Mouse (Mus musculus) MEL (cell line): ENCODE measurements around the gene Prf1. TPM values are rescaled to one million over a fixed set of nuclear protein-coding genes. Genes with fewer than 3 reads are reported as not detected.

Experiments
- DNase-seq: peaks from one replicate; pipeline ENCODE4 v3.0.0; 2011; ENCODE audit warnings: low read depth, low spot score
- H3K27ac ChIP-seq: 2 replicates; pipeline ENCODE4 v1.5.1; 2012; ENCODE audit warnings: low read depth, mild to moderate bottlenecking, control low read depth, low read length, moderate library complexity; ENCODE audit not compliant: control insufficient read depth
- H3K27me3 ChIP-seq, 2 experiments: fragments of 150-350 bp in 1 of 2; sonication (generic) in 1 of 2; 2 replicates each; pipeline ENCODE4 v1.6.1; 2012; ENCODE audit warnings: low read length in 2 of 2, mild to moderate bottlenecking in 2 of 2, improper control_type of control experiment in 1 of 2, moderate library complexity in 1 of 2; ENCODE audit not compliant: insufficient read depth in 2 of 2, control insufficient read depth in 1 of 2
- H3K36me3 ChIP-seq, 2 experiments: 2 replicates each; pipeline ENCODE4 v1.6.1; 2012 to 2014; ENCODE audit warnings: low read length in 2 of 2, improper control_type of control experiment in 1 of 2, inconsistent platforms in 1 of 2, mild to moderate bottlenecking in 1 of 2; ENCODE audit not compliant: insufficient read depth in 2 of 2, control insufficient read depth in 1 of 2
- H3K4me1 ChIP-seq, 2 experiments: fragments of 150-350 bp in 1 of 2; sonication (generic) in 1 of 2; 2 replicates each; pipeline ENCODE4 v1.6.1; 2012; ENCODE audit warnings: low read length in 2 of 2, improper control_type of control experiment in 1 of 2, mild to moderate bottlenecking in 1 of 2; ENCODE audit not compliant: insufficient read depth in 2 of 2, control insufficient read depth in 1 of 2
- H3K4me3 ChIP-seq, 2 experiments: fragments of 150-350 bp in 1 of 2; sonication (generic) in 1 of 2; 2 replicates each; pipeline ENCODE4 v1.5.1; 2012; ENCODE audit warnings: low read depth in 2 of 2, low read length in 2 of 2, mild to moderate bottlenecking in 2 of 2, moderate library complexity in 2 of 2, control low read depth in 1 of 2, improper control_type of control experiment in 1 of 2; ENCODE audit not compliant: control insufficient read depth in 1 of 2, insufficient read depth in 1 of 2
- H3K79me2 ChIP-seq: 2 replicates; pipeline ENCODE4 v1.6.1; 2012; ENCODE audit warnings: mild to moderate bottlenecking, low read length, moderate library complexity; ENCODE audit not compliant: control insufficient read depth, poor library complexity, insufficient read depth
- H3K9ac ChIP-seq: 2 replicates; pipeline ENCODE4 v1.6.1; 2012; ENCODE audit warnings: low read depth, mild to moderate bottlenecking, control low read depth, low read length, moderate library complexity; ENCODE audit not compliant: control insufficient read depth, poor library complexity, severe bottlenecking
- H3K9me3 ChIP-seq: fragments of 150-350 bp; sonication (generic); replicated peaks from 2 replicates; pipeline ENCODE4 v1.6.1; 2012; ENCODE audit warnings: mild to moderate bottlenecking, low read length, improper control_type of control experiment, moderate library complexity; ENCODE audit not compliant: insufficient read depth
- CHD1 ChIP-seq: IDR thresholded peaks from 2 replicates; pipeline ENCODE4 v1.6.1; 2012; ENCODE audit warnings: low read depth, mild to moderate bottlenecking, inconsistent platforms, low read length, improper control_type of control experiment
- E2F4 ChIP-seq: IDR thresholded peaks from 2 replicates; pipeline ENCODE4 v1.6.1; 2011; ENCODE audit warnings: low read depth, low read length, improper control_type of control experiment, borderline replicate concordance
- ELF1 ChIP-seq: IDR thresholded peaks from 2 replicates; pipeline ENCODE4 v1.6.1; 2014; ENCODE audit warnings: low read depth, mild to moderate bottlenecking, inconsistent platforms, low read length, improper control_type of control experiment, moderate library complexity
- EP300 ChIP-seq, 2 experiments: IDR thresholded peaks; 2 replicates each; pipeline ENCODE4 v1.6.1; 2011; ENCODE audit warnings: improper control_type of control experiment in 2 of 2, low read length in 2 of 2, low read depth in 1 of 2, mild to moderate bottlenecking in 1 of 2
- GABPA ChIP-seq: IDR thresholded peaks from 2 replicates; pipeline ENCODE4 v1.6.1; 2012; ENCODE audit warnings: low read depth, mild to moderate bottlenecking, inconsistent platforms, low read length, improper control_type of control experiment, moderate library complexity
- JUND ChIP-seq: IDR thresholded peaks from 2 replicates; pipeline ENCODE4 v1.6.1; 2011; ENCODE audit warnings: low read depth, mild to moderate bottlenecking, improper control_type of control experiment, low read length
- MAZ ChIP-seq: IDR thresholded peaks from 2 replicates; pipeline ENCODE4 v1.6.1; 2012; ENCODE audit warnings: low read depth, mild to moderate bottlenecking, inconsistent platforms, low read length, improper control_type of control experiment
- MXI1 ChIP-seq: IDR thresholded peaks from 2 replicates; pipeline ENCODE4 v1.6.1; 2011; ENCODE audit warnings: mild to moderate bottlenecking, low read depth, low read length, improper control_type of control experiment
- MYB ChIP-seq: IDR thresholded peaks from 2 replicates; pipeline ENCODE4 v1.6.1; 2011; ENCODE audit warnings: mild to moderate bottlenecking, low read depth, low read length, improper control_type of control experiment
- MYC ChIP-seq: IDR thresholded peaks from 2 replicates; pipeline ENCODE4 v1.6.1; 2011; ENCODE audit warnings: low read depth, mild to moderate bottlenecking, low read length, improper control_type of control experiment, moderate library complexity
- NRF1 ChIP-seq: IDR thresholded peaks from 2 replicates; pipeline ENCODE4 v1.6.1; 2014; ENCODE audit warnings: low read depth, mild to moderate bottlenecking, inconsistent platforms, low read length, improper control_type of control experiment, moderate library complexity; ENCODE audit not compliant: poor library complexity, insufficient read depth, severe bottlenecking
- POLR2A ChIP-seq, 2 experiments: IDR thresholded peaks; 2 replicates each; pipeline ENCODE4 v1.6.1; 2011 to 2012; ENCODE audit warnings: low read length in 2 of 2, mild to moderate bottlenecking in 2 of 2, control low read depth in 1 of 2, improper control_type of control experiment in 1 of 2, low read depth in 1 of 2, moderate library complexity in 1 of 2; ENCODE audit not compliant: control insufficient read depth in 1 of 2, insufficient read depth in 1 of 2, poor library complexity in 1 of 2
- POLR2AphosphoS2 ChIP-seq: IDR thresholded peaks from 2 replicates; pipeline ENCODE4 v1.6.1; 2011; ENCODE audit warnings: low read length, improper control_type of control experiment
- SIN3A ChIP-seq: IDR thresholded peaks from 2 replicates; pipeline ENCODE4 v1.6.1; 2012; ENCODE audit warnings: low read length, improper control_type of control experiment, inconsistent platforms
- TAL1 ChIP-seq: IDR thresholded peaks from 2 replicates; pipeline ENCODE4 v1.6.1; 2012; ENCODE audit warnings: mild to moderate bottlenecking, inconsistent platforms, low read length, moderate library complexity, mixed read lengths
- TBP ChIP-seq: IDR thresholded peaks from 2 replicates; pipeline ENCODE4 v1.8.0; 2011; ENCODE audit warnings: low read depth, low read length, improper control_type of control experiment
- TCF12 ChIP-seq: IDR thresholded peaks from 2 replicates; pipeline ENCODE4 v1.6.1; 2014; ENCODE audit warnings: low read depth, mild to moderate bottlenecking, inconsistent platforms, low read length, improper control_type of control experiment, moderate library complexity
- UBTF ChIP-seq: IDR thresholded peaks from 2 replicates; pipeline ENCODE4 v1.6.1; 2012; ENCODE audit warnings: low read depth, mild to moderate bottlenecking, inconsistent platforms, low read length, improper control_type of control experiment, moderate library complexity, borderline replicate concordance; ENCODE audit not compliant: insufficient read depth
- USF1 ChIP-seq: IDR thresholded peaks from 2 replicates; pipeline ENCODE4 v1.6.1; 2014; ENCODE audit warnings: low read depth, mild to moderate bottlenecking, inconsistent platforms, low read length, improper control_type of control experiment, moderate library complexity
- USF2 ChIP-seq, 2 experiments: IDR thresholded peaks; 2 replicates each; pipeline ENCODE4 v1.6.1; 2011 to 2012; ENCODE audit warnings: improper control_type of control experiment in 2 of 2, low read length in 2 of 2, borderline replicate concordance in 1 of 2, inconsistent platforms in 1 of 2, low read depth in 1 of 2, mild to moderate bottlenecking in 1 of 2; ENCODE audit not compliant: insufficient read depth in 1 of 2
- ZMIZ1 ChIP-seq: IDR thresholded peaks from 2 replicates; pipeline ENCODE4 v1.6.1; 2012; ENCODE audit warnings: low read depth, mild to moderate bottlenecking, inconsistent platforms, low read length, improper control_type of control experiment, moderate library complexity
- polyA plus RNA-seq, 2 experiments: library from polyadenylated mRNA; stranded (reverse) in 1 of 2; unstranded in 1 of 2; fragments of >175 nt in 1 of 2; fragments of >200 nt in 1 of 2; gene quantifications; 2 replicates each; pipeline versions ENCODE4 v1.2.1 to v1.2.4; 2012; ENCODE audit warnings: low replicate concordance in 2 of 2, low read depth in 1 of 2; ENCODE audit not compliant: insufficient read length in 2 of 2, insufficient read depth in 1 of 2, missing spikeins in 1 of 2
- total RNA-seq: library from RNA; depleted of rRNA; stranded (reverse); fragments of 300-350 nt; gene quantifications from 2 replicates; pipeline ENCODE4 v1.2.3, GENCODE M21; 2012

The Prf1 gene
- total and polyA plus RNA-seq, 3 experiments = 0.04 TPM; not detected in 2

GRCm38 (mm10) chr10:61256665-61257064 is 41.0 kb upstream of the Prf1 start:
- TF ChIP-seq MAZ (no peak), NRF1 (no peak), USF2 (IDR thresholded peaks at IDR 0.05; ENCODE audit: borderline replicate concordance in 1 of 2, insufficient read depth in 1 of 2, low read depth in 1 of 2, low read length in 2 of 2) (no peak), MXI1 (no peak), MYB (no peak), POLR2A (IDR thresholded peaks at IDR 0.05; ENCODE audit: control insufficient read depth in 1 of 2, insufficient read depth in 1 of 2, low read depth in 1 of 2, low read length in 2 of 2, poor library complexity in 1 of 2) (no peak), TCF12 (no peak), POLR2AphosphoS2 (no peak), USF1 (no peak), UBTF (no peak), TAL1 (no peak), JUND (no peak), EP300 (IDR thresholded peaks at IDR 0.05; ENCODE audit: low read depth in 1 of 2, low read length in 2 of 2) (no peak), CHD1 (no peak), E2F4 (no peak), MYC (no peak), GABPA (no peak), SIN3A (no peak), TBP (no peak), ELF1 (no peak)
- TF ChIP-seq, all 39 proteins: peak for 0

DNA sequence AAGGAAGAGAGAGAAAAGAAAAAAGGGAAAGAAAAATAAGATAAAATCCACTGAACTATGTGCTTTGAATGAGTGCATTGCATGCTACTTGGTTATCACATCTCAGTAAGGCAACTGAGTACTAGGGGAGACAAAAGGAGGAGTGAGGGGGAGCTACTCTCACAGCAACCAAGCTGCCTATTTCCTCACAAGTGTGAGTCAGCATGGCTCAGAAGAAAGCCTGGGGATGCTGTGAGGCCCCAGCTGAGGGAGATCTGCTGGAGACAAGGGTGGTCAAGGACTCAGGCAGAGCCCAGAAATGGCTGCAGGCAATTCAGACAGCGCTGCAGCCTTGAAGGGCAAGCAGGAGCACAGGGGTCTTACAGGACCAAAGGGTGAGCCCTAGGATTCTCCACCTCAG is 39.5 kb upstream of the Prf1 start:
- H3K9me3 ChIP-seq = no peaks in the 10 kb centered on the region
- no peak overlapping the region for H3K4me3 ChIP-seq
- no peaks in the 10 kb centered on the region; a peak in 1 of 4 replicates for H3K27me3 ChIP-seq
- no peak for TF ChIP-seq ZMIZ1
- TF ChIP-seq, all 39 proteins: peak for 0
- no peaks in the 10 kb centered on the region for H3K36me3 ChIP-seq
- no peaks in the 10 kb centered on the region for H3K4me1 ChIP-seq
- H3K79me2 ChIP-seq = no peaks in the 10 kb centered on the region
- DNase-seq = no peak
- H3K9ac ChIP-seq = no peak overlapping the region
- no peak overlapping the region for H3K27ac ChIP-seq

More at GRCm38 (mm10) chr10:61256665-61257064, 41.0 kb upstream of the Prf1 start:
- Histone ChIP-seq H3K4me3 (no peak overlapping the region), H3K36me3 (no peaks in the 10 kb centered on the region), H3K9ac (no peak overlapping the region), H3K27ac (no peak overlapping the region), H3K4me1 (no peaks in the 10 kb centered on the region), H3K27me3 (no peaks in the 10 kb centered on the region), H3K9me3 (no peaks in the 10 kb centered on the region), H3K79me2 (no peaks in the 10 kb centered on the region)
- DNase-seq = no peak
